In genomic region chr2:33753630-33754316, GRCm38 (mm10) we compare ENCODE assay signal across 7 mouse cellular contexts.
DNase-seq lines count a peak whose midpoint lies in the region; ATAC-seq lines count a peak whose summit lies in the region.

No protein-coding gene starts in this region.

- H3K9ac ChIP-seq in embryonic facial prominence, embryonic 11.5 days (replicated peaks; ENCODE audit: low read length): no peak overlapping the region; the same call in 1 of the 2 replicates
- no peak overlapping the region for H3K9ac ChIP-seq in intestine, embryonic 15.5 days

- peaks cover 11% of the 10 kb centered on the region for H3K4me1 ChIP-seq in embryonic facial prominence, embryonic 11.5 days (ENCODE audit: control insufficient read depth, insufficient read depth, low read length)
- H3K4me1 ChIP-seq in intestine, embryonic 15.5 days (replicated peaks): peaks cover 17% of the 10 kb centered on the region
- peaks cover 46% of the 10 kb centered on the region for H3K4me1 ChIP-seq in midbrain, embryonic 10.5 days

- H3K27ac ChIP-seq in embryonic facial prominence, embryonic 11.5 days (replicated peaks; ENCODE audit: low read depth, low read length): peak overlapping the region; percentile 66
- H3K27ac ChIP-seq in intestine, embryonic 15.5 days: peak overlapping the region; percentile 68
- peak overlapping the region; percentile 74 for H3K27ac ChIP-seq in midbrain, embryonic 10.5 days (replicated peaks)

- H3K36me3 ChIP-seq in embryonic facial prominence, embryonic 11.5 days (replicated peaks; ENCODE audit: control insufficient read depth, insufficient read depth, low read depth, low read length): no peaks in the 10 kb centered on the region
- H3K36me3 ChIP-seq in intestine, embryonic 15.5 days: 0 out of 2 replicates have a peak, but pooled peaks cover 8% of the 10 kb centered on the region
- H3K36me3 ChIP-seq in midbrain, embryonic 10.5 days: peaks cover 23% of the 10 kb centered on the region

- peak; percentile 77 for ATAC-seq in embryonic facial prominence, embryonic 11.5 days (replicated peaks; ENCODE audit: insufficient number of reproducible peaks, low FRiP score, low TSS enrichment, low read depth)
- ATAC-seq in intestine, embryonic 15.5 days: peak; percentile 72

- WGBS in embryonic facial prominence, embryonic 11.5 days: 23% methylated on average over 15 of the region's 15 CpGs
- 31% methylated on average over 15 of the region's 15 CpGs for WGBS in intestine, embryonic 15.5 days
- WGBS in midbrain, embryonic 10.5 days: 29% methylated on average over 15 of the region's 15 CpGs

- H3K27me3 ChIP-seq in embryonic facial prominence, embryonic 11.5 days (ENCODE audit: control insufficient read depth, insufficient read depth, low read length): no peaks in the 10 kb centered on the region
- H3K27me3 ChIP-seq in intestine, embryonic 15.5 days (replicated peaks): no peaks in the 10 kb centered on the region
- H3K27me3 ChIP-seq in midbrain, embryonic 10.5 days (ENCODE audit: low read depth, poor library complexity, severe bottlenecking): peaks cover 9% of the 10 kb centered on the region; the same call in 1 of the 2 replicates

- H3K4me2 ChIP-seq in embryonic facial prominence, embryonic 11.5 days (ENCODE audit: low read depth, low read length): no peak overlapping the region
- H3K4me2 ChIP-seq in intestine, embryonic 15.5 days (replicated peaks): peak overlapping the region; percentile 30; the same call in 1 of the 2 replicates

- intact Hi-C loops in left cerebral cortex, postnatal 10 days (cut with DNase I): no loop called here

- no peaks in the 10 kb centered on the region for H3K9me3 ChIP-seq in embryonic facial prominence, embryonic 11.5 days (replicated peaks; ENCODE audit: control insufficient read depth, low read length)
- no peaks in the 10 kb centered on the region for H3K9me3 ChIP-seq in intestine, embryonic 15.5 days
- H3K9me3 ChIP-seq in midbrain, embryonic 10.5 days (replicated peaks): no peaks in the 10 kb centered on the region

- peak; percentile 94 for DNase-seq in brain, adult 2 months (ENCODE audit: low read depth, low spot score)
- peak; percentile 83 for DNase-seq in embryonic facial prominence, embryonic 11.5 days (ENCODE audit: low spot score)
- peak; percentile 70 to 88 for DNase-seq in gastrocnemius, postnatal 4 days (ENCODE audit: low spot score in 2 of 2)
- DNase-seq in left cerebral cortex, postnatal 10 days (ENCODE audit: extremely low spot score in 1 of 2, low spot score in 2 of 2): peak; percentile 76 to 90
- peak; percentile 69 for DNase-seq in midbrain, embryonic 10.5 days (ENCODE audit: low spot score)
- DNase-seq in right cerebral cortex, postnatal 4 days: peak; percentile 83

- H3K4me3 ChIP-seq in embryonic facial prominence, embryonic 11.5 days (ENCODE audit: low read depth, low read length): no peak overlapping the region
- H3K4me3 ChIP-seq in intestine, embryonic 15.5 days (replicated peaks): no peak overlapping the region
- H3K4me3 ChIP-seq in midbrain, embryonic 10.5 days: no peak overlapping the region
